Mouse (Mus musculus): Measurements from ENCODE around the gene Hmcn2. TPM values are rescaled to one million over a fixed set of nuclear protein-coding genes. Genes with fewer than 3 reads are reported as not detected.

Hmcn2 gene
- polyA plus RNA-seq, 1 experiment from 2014 or later: 0.32 TPM

DNA sequence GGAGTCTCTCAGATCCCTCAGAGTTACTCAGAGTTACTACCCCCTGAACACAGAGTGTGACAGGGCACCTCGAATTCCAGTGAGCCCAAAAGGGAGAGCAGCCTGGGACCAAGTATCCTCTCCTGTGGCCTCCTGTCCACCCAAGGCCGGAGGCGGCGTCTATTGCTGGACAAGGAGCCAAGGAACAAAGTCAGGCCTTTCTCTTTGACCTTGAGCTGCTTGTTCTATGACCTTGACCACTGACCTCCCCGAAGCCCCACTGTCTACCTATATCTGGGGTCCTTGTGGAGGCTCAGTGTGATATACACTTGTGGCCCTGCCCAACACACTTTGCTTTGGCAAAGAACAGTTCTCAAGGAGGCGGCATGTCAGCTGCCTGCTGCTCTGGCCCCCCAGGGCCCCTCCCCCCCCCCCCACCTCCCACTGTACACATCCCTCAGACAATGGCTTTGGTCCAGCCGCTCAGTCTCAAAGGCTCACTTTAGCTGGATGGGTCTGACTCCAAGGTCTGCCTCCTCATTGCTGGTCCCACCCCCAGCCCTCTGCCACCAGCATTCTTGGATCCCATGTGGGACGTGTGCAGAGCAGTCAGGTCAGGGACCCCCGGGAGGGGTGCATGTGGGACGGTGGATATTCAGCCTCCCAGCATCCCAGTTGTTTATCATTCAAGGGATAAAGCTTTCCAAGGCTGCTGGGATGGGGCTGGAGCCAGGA, 162.0 kb downstream of the Hmcn2 start:
- no peak for ATAC-seq (replicated peaks)
- Histone ChIP-seq H3K4me2 (no peak overlapping the region), H3K9me3 (no peaks in the 10 kb centered on the region), H3K27ac (no peak overlapping the region), H3K4me1 (peaks cover 6% of the 10 kb centered on the region; the same call in 1 of the 2 replicates), H3K9ac (no peak overlapping the region), H3K27me3 (replicated peaks) (peaks cover 17% of the 10 kb centered on the region), H3K4me3 (no peak overlapping the region), H3K36me3 (replicated peaks) (no peaks in the 10 kb centered on the region)
- 60% methylated on average over 10 of the region's 10 CpGs for WGBS

DNA sequence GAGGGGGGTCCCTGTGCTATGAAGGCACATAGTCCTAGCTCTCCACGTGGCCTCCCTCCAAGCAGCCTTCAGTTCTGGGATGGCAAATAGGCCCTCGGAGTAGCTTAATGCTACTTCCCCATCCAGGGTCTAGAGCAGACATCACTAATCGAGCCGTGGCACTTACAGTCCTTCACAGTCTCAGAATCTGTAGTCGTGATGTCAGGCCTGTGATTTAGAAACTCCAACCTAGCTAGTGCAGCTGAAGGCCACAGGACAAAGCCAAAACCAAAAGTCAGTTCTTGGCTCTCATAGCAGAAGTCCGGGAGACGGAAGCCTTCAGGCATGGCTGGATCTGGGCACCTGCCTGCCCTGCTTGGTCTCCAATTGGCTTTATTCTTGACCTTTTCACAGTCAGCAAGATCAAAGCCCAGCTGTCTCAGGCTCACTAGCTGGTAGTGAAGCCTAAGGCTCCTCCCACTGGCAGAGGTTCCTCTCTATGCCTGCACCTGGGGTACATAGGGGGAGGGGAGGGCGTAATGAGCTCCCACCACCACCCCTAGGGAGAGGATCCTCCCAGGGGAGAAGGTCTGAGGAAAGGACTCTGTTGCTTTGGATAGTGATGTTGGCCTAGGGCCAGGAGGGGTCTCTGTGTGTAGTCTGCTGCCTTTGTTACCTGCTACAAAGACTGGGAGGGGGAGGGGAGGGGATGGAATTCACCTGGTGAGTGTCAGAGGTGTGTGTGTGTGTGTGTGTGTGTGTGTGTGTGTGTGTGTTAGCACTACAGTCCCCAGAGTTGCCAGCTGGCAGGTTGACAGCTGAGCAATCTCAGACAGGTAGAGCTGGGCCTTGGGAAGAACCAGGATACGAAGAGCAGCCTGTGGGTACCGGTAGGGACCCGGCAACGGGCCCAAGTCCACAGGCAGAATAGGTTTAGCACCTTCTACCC, 163.3 kb downstream of the Hmcn2 start:
- 79% methylated on average over 12 of the region's 12 CpGs for WGBS
- Histone ChIP-seq H3K4me2 (no peak overlapping the region), H3K4me1 (peaks cover 6% of the 10 kb centered on the region; the same call in 1 of the 2 replicates), H3K4me3 (no peak overlapping the region), H3K36me3 (replicated peaks) (no peaks in the 10 kb centered on the region), H3K27me3 (replicated peaks) (peaks cover 24% of the 10 kb centered on the region), H3K9me3 (no peaks in the 10 kb centered on the region), H3K9ac (no peak overlapping the region), H3K27ac (no peak overlapping the region)
- no peak for ATAC-seq (replicated peaks)

DNA sequence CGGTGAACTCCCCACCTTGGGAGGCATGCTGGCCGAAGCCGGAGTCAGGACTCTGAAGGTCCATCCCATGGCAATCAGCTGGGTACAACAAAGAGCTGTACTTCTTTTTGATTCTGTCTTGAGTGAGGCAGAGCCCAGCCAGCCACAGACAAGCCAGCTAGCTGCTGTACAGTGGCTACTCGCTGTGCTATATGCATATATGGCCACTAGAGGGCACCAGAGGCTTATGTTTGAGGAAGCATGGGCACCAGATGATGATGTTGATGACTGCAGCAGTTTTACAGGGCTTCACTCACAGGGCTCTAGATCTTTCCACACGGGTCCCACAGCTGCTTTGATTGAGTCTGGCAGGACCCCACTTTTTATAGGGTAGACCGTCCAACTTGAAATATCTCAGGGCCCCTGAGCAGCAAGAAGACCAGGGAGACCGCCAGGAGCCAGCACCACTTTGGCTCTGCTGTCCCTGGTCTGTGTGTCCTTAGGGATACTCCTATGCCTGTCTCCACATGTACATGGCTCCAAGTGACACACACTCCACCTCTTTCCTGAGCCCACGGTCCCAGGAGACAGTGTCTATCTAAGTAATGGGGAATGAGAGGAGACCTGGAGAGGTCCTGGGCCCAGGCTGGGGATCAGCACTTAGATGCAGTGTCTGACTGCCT, 168.8 kb downstream of the Hmcn2 start:
- Histone ChIP-seq H3K9me3 (no peaks in the 10 kb centered on the region), H3K4me2 (no peak overlapping the region), H3K27ac (no peak overlapping the region), H3K36me3 (replicated peaks) (no peaks in the 10 kb centered on the region), H3K4me1 (no peaks in the 10 kb centered on the region), H3K9ac (no peak overlapping the region), H3K27me3 (replicated peaks) (peaks cover 73% of the 10 kb centered on the region), H3K4me3 (no peak overlapping the region)
- WGBS: 30% methylated on average over 8 of the region's 8 CpGs
- ATAC-seq (replicated peaks): peak; percentile 87

DNA sequence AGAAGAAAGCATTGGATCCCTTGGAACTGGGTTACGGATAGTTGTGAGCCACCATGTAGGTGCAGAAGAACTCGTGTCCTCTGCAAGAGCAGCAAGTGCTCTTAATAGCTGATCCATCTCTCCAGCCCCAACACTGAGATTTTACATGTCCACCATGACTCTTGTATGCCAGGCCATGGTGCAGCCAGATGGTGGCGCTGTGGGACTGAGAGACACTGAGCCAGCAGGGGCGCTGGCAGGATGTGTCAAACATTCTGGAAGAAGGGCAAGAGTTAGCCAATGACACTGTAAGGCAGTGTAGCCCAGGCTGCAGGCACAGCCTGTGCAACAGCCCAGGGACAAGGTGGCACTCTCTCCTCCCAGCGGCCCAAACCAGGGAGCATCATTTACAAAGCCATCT, 170.0 kb downstream of the Hmcn2 start:
- Histone ChIP-seq H3K27ac (no peak overlapping the region), H3K4me1 (no peaks in the 10 kb centered on the region; the same call in 1 of the 2 replicates), H3K4me3 (no peak overlapping the region), H3K36me3 (replicated peaks) (no peaks in the 10 kb centered on the region), H3K27me3 (replicated peaks) (peaks cover 71% of the 10 kb centered on the region), H3K4me2 (no peak overlapping the region), H3K9me3 (no peaks in the 10 kb centered on the region), H3K9ac (no peak overlapping the region)
- 24% methylated on average over 5 of the region's 5 CpGs for WGBS
- 0 out of 2 replicates have a peak, but pooled peaks have one; percentile 35 for ATAC-seq (replicated peaks)

DNA sequence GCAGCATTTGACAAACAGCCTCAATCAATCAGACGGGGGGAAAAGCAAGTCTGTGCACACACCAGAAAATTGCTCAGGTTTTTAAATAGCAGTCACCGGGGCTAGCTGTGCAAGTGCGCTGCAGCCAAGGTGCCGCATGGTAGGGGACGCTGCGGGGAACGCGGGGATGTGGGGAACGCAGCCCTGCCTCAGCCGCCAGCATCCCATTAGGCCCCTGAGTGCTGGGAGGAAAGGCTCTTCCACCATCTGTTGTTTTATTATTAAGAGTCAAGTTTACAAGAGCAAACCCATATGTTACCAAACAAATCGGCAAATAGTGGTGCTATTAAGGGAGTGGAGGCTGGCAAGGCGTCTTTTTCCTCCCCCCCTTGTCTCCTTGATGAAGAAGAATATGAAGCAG, 175.0 kb downstream of the Hmcn2 start:
- no peak for ATAC-seq (replicated peaks)
- H3K27me3 ChIP-seq (replicated peaks): peaks cover 76% of the 10 kb centered on the region
- H3K9ac ChIP-seq: no peak overlapping the region
- no peak overlapping the region for H3K4me3 ChIP-seq
- no peak overlapping the region for H3K27ac ChIP-seq
- no peaks in the 10 kb centered on the region for H3K36me3 ChIP-seq (replicated peaks)
- WGBS: 27% methylated on average over 12 of the region's 12 CpGs
- peaks cover 3% of the 10 kb centered on the region; the same call in 1 of the 2 replicates for H3K4me1 ChIP-seq
- H3K9me3 ChIP-seq: no peaks in the 10 kb centered on the region
- no peak overlapping the region for H3K4me2 ChIP-seq

DNA sequence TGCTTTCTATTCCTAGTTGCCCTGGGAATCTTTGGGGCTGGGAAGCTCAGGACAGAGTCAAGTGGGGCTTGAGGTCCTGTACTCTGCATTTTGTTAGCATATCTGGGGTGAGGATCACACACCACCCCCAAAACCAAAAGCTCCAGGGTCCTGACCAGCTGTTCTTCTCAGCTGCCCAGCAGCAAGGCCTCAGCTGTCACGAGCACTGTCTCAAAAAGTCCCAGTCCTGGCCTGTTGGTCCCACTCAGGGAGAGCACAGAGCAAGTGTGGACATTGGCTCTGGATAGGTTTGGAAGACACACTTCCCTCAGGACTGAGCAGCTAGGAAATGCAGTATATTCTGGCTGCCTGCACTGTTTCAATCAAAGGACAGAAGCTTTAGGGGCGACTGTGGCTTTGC, 176.3 kb downstream of the Hmcn2 start:
- 86% methylated on average over 2 of the region's 2 CpGs for WGBS
- no peak overlapping the region for H3K9ac ChIP-seq
- peaks cover 76% of the 10 kb centered on the region for H3K27me3 ChIP-seq (replicated peaks)

DNA sequence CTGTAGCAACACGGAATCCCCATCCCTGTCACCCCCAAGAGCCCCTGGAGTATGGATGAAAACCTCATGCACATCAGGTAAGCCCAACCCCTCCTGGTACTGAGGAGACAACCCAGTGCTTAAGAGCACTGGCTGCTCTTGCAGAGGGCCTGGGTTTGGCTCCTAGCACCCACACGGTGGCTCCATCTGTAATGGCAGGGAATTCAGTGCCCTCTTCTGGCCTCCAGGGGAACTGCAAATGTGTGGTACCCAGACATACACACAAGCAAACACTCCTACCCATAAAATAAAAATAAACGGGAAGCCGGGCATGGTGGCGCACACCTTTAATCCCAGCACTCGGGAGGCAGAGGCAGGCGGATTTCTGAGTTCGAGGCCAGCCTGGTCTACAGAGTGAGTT, 178.1 kb downstream of the Hmcn2 start:
- no peak overlapping the region for H3K4me2 ChIP-seq
- H3K9me3 ChIP-seq: no peaks in the 10 kb centered on the region
- H3K27me3 ChIP-seq (replicated peaks): peaks cover 70% of the 10 kb centered on the region
- WGBS: 96% methylated on average over 8 of the region's 8 CpGs
- no peak overlapping the region for H3K9ac ChIP-seq
- no peak for ATAC-seq (replicated peaks)
- H3K36me3 ChIP-seq (replicated peaks): no peaks in the 10 kb centered on the region
- no peak overlapping the region for H3K27ac ChIP-seq
- H3K4me3 ChIP-seq: no peak overlapping the region
- peaks cover 13% of the 10 kb centered on the region for H3K4me1 ChIP-seq

More for the DNA sequence above, 176.3 kb downstream of the Hmcn2 start:
- H3K4me3 ChIP-seq: no peak overlapping the region
- no peak overlapping the region for H3K4me2 ChIP-seq
- no peaks in the 10 kb centered on the region for H3K36me3 ChIP-seq (replicated peaks)
- H3K4me1 ChIP-seq: peaks cover 9% of the 10 kb centered on the region
- H3K9me3 ChIP-seq: no peaks in the 10 kb centered on the region
- H3K27ac ChIP-seq: no peak overlapping the region
- no peak for ATAC-seq (replicated peaks)

DNA sequence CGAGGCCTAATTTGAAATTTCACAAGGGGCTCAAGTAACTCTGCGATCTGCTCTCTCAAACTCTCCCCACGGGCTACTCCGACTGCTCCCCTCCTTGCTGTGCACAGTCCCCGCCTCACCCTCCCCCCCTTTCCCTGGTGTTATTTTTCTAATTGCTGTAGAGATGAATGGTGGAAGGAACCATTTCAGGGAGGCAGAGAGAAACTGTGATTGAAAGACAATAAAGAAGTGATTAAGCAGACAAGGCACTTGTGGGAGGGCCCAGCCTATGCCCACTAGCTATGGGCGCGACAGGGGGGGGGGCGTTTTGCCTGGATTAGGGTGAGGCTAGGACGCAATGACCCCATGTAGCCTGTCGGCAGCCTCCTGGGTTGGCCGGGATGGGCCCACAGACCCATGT, 179.0 kb downstream of the Hmcn2 start:
- WGBS: 54% methylated on average over 11 of the region's 11 CpGs
- Histone ChIP-seq H3K4me1 (peaks cover 22% of the 10 kb centered on the region), H3K9ac (no peak overlapping the region), H3K27me3 (replicated peaks) (peaks cover 65% of the 10 kb centered on the region), H3K27ac (no peak overlapping the region), H3K4me2 (no peak overlapping the region), H3K4me3 (no peak overlapping the region), H3K9me3 (no peaks in the 10 kb centered on the region), H3K36me3 (replicated peaks) (no peaks in the 10 kb centered on the region)
- no peak for ATAC-seq (replicated peaks)

DNA sequence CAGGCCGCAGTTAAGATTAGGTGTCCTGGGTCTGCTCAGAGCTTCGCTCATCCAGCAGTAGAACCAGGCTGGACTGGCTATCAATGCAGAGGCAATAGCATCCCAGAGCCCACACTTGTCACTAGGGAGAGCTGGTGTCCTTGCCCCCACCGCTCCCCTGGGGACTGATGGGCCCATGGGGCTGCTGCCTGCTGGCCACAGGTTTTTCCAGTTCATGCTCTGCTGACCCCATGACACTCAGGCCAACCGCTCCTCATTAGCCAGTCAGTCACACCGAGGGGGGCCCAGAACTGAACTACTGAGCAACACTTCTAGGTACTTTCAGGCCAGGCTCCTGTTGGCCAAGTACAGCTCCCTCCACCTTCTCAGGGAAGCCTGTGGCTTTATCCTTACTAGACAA, 180.1 kb downstream of the Hmcn2 start:
- WGBS: 53% methylated on average over 5 of the region's 5 CpGs
- Histone ChIP-seq H3K9me3 (no peaks in the 10 kb centered on the region), H3K4me2 (no peak overlapping the region), H3K4me1 (peaks cover 29% of the 10 kb centered on the region), H3K36me3 (replicated peaks) (no peaks in the 10 kb centered on the region), H3K4me3 (no peak overlapping the region), H3K27me3 (replicated peaks) (peaks cover 69% of the 10 kb centered on the region), H3K27ac (no peak overlapping the region), H3K9ac (no peak overlapping the region)
- no peak for ATAC-seq (replicated peaks)

DNA sequence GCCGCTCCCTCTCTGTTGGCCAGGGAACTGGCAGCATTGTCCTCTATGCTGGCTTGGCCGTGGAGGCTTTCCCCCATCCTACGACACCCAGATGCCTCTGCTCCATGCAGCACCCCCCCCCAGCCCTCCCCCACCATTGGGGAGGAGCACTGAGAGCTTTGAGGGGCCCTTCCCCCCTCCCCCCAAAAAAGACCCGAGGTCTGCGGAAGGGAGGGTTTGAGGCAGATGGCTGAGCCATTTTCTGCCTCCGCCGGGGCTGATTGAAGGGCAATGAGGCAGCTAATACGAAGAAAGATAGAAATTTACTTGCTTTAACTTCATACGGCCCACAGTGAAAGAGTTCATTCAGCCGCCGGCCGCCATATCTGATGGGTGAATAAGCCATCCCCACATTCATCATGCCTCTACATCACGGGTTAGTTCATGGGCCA, 180.8 kb downstream of the Hmcn2 start:
- Histone ChIP-seq H3K9ac (no peak overlapping the region), H3K9me3 (no peaks in the 10 kb centered on the region), H3K4me2 (no peak overlapping the region), H3K4me3 (no peak overlapping the region), H3K27me3 (replicated peaks) (peaks cover 65% of the 10 kb centered on the region), H3K4me1 (peaks cover 36% of the 10 kb centered on the region), H3K36me3 (replicated peaks) (no peaks in the 10 kb centered on the region), H3K27ac (no peak overlapping the region)
- WGBS: 25% methylated on average over 13 of the region's 13 CpGs
- no peak for ATAC-seq (replicated peaks)

DNA sequence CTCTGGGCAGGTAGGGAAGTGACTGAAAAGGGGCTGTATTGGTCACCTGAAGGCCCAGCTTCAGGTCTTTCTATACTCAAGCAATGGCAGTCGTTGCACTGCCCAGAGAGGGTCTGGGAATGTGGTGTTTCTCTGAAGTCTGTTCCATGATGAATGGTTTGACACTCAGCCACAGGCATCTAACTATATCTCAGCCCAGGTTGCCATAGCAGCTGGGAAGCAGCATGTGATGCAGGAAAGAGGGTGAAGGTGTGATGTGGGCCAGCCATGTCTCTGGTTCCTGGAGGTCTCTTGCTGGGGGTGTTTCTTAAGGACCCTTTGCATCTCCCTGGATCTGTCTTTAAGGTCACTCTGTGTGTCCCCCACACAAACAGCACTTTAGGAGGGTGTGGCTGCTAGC, 181.9 kb downstream of the Hmcn2 start:
- ATAC-seq (replicated peaks): no peak
- Histone ChIP-seq H3K36me3 (replicated peaks) (no peaks in the 10 kb centered on the region), H3K4me1 (peaks cover 43% of the 10 kb centered on the region), H3K4me3 (no peak overlapping the region), H3K9me3 (no peaks in the 10 kb centered on the region), H3K27me3 (replicated peaks) (peaks cover 60% of the 10 kb centered on the region), H3K9ac (no peak overlapping the region), H3K27ac (no peak overlapping the region), H3K4me2 (no peak overlapping the region)
- WGBS: 53% methylated on average over 1 of the region's 1 CpGs

DNA sequence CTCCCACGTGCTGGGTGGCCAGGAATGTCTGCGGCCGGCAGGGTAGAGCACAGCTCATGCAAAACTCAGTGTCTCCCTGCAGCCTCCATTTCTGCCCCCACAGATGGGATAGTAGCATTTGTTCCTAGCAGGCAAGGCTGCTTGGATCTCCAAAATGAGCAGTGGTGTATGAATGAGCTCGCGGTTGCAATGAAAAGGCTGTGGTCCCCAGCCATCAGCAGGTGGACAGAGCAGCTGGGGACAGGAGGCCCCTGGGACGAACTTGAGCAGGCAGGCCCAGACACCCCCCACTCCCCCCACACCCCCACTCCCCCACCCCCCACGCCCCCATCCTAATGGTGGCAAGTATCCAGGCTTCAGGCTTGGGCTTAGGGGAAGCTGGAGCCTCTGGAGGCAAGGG, 182.9 kb downstream of the Hmcn2 start:
- Histone ChIP-seq H3K4me1 (peaks cover 43% of the 10 kb centered on the region), H3K9ac (no peak overlapping the region)
- WGBS: 25% methylated on average over 7 of the region's 7 CpGs

More for the DNA sequence above, 182.9 kb downstream of the Hmcn2 start:
- H3K27me3 ChIP-seq (replicated peaks): peaks cover 60% of the 10 kb centered on the region
- H3K9me3 ChIP-seq: no peaks in the 10 kb centered on the region
- no peak overlapping the region for H3K4me2 ChIP-seq
- H3K27ac ChIP-seq: no peak overlapping the region
- ATAC-seq (replicated peaks): no peak
- H3K4me3 ChIP-seq: no peak overlapping the region
- no peaks in the 10 kb centered on the region for H3K36me3 ChIP-seq (replicated peaks)
